Mouse (Mus musculus) kidney, adult 2 months (tissue): ENCODE results near the gene Tsen2.

Source experiments
- CTCF ChIP-seq: fragments of 200-500 bp; conservative IDR thresholded peaks from 2 replicates; pipeline ENCODE4 v1.5.1; 2011; ENCODE audit warnings: low read depth, mild to moderate bottlenecking, control low read depth, low read length, moderate library complexity, mixed read lengths; ENCODE audit not compliant: insufficient read depth, insufficient read length
- POLR2A ChIP-seq: fragments of 200-500 bp; IDR thresholded peaks from one replicate; pipeline ENCODE4 v1.6.1; 2011; ENCODE audit warnings: low read depth, low read length, control low read depth

- TF ChIP-seq CTCF (no peak), POLR2A (no peak)
These were observed 39.1 kb downstream of the Tsen2 start for GRCm38 (mm10) chr6:115583430-115584125.
